Mouse (Mus musculus): ENCODE results near the gene Ttc5.
"Not testable (repeated sequence)": the region's sequence is repeated elsewhere in the genome, so short reads cannot be mapped to it uniquely, and the experiment has no call there.

Gene Ttc5

DNA sequence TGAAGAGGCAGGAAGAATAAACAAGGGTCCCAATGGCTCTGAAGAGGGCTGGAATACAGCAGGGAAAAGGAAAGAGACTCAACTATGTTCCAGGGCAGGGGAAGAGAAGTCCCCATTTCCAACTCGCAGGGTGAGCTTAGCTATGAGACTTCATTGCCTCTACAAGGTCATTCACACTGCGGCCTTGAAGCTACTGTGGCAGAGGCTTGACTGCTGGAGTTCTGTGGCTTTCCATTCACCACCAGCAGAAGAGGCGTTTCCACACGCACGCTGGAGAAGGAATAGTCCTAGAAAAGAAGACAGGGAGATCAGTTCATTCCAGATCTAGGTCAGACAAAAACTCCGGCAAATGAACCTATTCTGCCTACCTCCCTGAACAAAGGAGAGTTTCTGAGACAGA lies 19.6 kb downstream of the Ttc5 start:
- no peak for DNase-seq

DNA sequence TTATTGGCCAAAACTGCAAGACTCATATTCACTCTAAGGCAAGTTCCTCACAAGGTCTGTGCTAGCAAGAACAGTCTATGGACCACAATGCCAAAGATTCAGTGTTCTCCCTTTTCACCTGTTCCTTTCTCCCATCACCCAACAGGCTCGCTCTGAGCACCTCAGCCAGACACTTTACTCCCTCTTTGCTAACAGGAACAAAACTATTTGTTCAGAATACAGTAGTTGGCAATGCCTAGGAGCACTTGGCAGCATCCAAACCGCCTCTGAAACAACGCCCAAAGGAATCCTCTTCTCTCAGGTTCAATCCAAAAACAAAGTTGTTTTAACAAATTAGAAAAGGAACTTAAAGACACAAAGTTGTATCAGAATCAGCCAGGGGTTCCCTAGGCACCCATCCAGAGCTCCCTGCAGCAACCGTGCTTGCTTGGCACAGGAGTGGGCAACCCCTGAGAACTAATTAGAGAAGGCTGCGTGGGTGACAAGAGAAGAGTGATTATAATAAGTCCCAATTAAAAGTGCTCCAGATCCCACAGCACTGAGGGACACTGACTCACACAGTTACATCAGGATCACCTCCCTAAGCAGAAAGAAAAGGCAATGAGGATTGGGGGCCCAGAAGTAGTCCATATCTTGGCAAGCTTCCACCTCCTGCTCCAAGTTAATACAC lies 26.8 kb downstream of the Ttc5 start:
- DNase-seq = no peak

DNA sequence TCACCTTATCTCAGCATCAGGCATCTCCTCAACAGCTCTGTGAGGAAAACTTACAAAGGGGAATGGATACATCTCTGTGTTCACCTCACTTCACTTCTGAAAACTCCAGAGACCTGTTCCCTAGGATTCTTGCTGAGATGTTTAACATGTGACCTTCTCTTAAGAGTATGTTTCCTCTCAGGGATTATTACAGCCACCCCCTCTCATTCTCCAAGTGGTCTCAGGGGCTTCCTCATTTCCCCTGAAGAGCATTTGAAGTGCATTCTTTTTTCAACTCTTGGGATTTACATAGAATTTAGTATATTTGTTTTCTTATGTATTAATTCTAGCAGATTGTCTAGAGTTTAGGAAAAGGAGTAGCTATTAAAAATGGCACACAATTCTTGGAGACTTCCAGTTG lies 40.3 kb downstream of the Ttc5 start, which contains the start of gene Olfr749:
Gene Olfr749 (minus strand): TSS at position 101 of the 400 bp plus-strand sequence.
- DNase-seq = no peak

GRCm38 (mm10) chr14:50741584-50741983 lies 43.7 kb downstream of the Ttc5 start:
- no peak for DNase-seq

- DNase-seq = no peak
Measured at GRCm38 (mm10) chr14:50740334-50740733, 45.0 kb downstream of the Ttc5 start.

DNA sequence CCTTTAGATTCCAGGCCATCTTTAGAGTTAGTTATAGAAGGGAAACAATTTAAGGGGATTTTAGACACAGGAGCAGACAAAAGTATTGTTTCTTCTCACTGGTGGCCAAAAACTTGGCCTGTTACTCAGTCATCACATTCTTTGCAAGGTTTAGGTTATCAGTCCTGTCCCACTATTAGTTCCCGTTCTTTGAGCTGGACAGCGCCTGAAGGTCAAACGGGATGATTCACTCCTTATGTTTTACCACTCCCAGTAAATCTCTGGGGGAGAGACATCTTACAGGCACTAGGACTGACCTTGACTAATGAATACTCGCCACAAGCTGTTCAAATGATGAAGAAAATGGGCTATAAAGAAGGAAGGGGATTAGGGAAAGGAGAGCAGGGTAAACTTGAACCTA lies 62.9 kb downstream of the Ttc5 start:
- DNase-seq = not testable (repeated sequence)

- DNase-seq = not testable (repeated sequence)
Measured at GRCm38 (mm10) chr14:50719875-50720274, 65.4 kb downstream of the Ttc5 start.

Measured in kidney, adult 8-10 months (tissue).